Mouse (Mus musculus): ENCODE measurements around the gene Ppp1r14b.

DNA sequence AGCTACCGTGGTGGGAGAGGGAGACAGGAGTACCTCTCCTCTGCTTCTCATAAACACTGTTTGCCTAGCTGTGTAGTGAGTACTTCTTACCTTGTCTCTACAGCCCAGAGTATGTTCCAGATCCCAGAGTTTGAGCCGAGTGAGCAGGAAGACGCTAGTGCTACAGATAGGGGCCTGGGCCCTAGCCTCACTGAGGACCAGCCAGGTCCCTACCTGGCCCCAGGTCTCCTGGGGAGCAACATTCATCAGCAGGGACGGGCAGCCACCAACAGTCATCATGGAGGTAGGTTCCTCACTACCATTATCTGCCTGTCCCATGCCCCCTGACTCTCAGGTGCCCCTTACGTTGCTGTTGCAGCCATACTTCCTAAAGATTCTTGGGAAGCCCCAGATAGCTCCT is 32.0 kb upstream of the Ppp1r14b start:
- TF ChIP-seq CTCF (IDR thresholded peaks at IDR 0.05; ENCODE audit: borderline replicate concordance, extremely low read depth, insufficient read depth, insufficient read length): no peak
- TF ChIP-seq POLR2A (IDR thresholded peaks at IDR 0.05; ENCODE audit: borderline replicate concordance, extremely low read depth, insufficient read depth, insufficient read length, poor library complexity, severe bottlenecking): no peak
